Comparison of ENCODE assay signal across 9 mouse cellular contexts in the genomic region with DNA sequence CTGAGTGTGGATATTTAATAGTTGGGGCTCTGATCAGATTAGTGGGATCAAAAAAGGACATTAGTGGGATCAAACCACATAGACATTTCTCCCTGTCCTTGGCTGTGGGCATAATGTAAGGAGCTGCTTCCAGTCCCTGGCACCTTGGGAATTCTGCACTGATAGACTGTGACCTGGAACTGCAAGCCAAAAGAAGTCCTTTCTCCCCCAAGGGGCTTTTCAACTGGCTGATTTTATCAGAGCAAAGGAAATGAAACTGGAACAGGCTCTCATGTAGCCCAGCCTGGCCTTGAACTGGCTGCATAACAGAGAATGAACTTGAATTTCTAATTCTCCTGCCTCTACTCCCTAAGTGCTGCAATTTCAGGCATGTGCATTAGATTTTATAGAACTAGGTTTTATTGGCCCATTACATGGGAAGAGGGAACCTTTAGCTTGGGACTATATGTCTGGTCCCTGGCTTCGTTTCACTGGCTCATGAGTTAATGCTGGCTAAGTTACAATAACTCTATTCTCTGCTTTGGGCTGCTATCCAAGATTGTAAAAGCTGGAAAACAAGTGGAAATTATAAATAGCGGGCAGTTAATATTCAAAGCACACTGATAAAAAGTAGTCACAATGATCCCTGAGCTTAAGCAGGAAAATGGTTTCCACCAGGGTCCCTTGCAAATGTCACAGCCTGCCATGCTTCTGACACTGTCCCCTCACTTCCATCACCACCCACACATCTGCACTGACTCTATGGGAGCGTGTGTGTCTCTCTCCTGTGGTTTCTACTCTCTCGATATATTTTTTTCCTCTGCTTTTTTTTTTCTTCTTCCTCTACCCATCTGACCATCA.
DNase-seq lines count a peak whose midpoint lies in the region; ATAC-seq lines count a peak whose summit lies in the region.
"Had no signal": no experiment of that assay in that cellular context is flagged by ENCODE, and none has a peak within 500 bp of the region (broad histone marks: within the 10 kb centered on the region; RNA-seq: fewer than 3 reads in every experiment).

No protein-coding gene starts in this region.

- WGBS in forebrain, embryonic 14.5 days: 49% methylated on average over 4 of the region's 4 CpGs
- 86% methylated on average over 4 of the region's 4 CpGs for WGBS in forebrain, embryonic 10.5 days
- 59% methylated on average over 4 of the region's 4 CpGs for WGBS in intestine, embryonic 15.5 days
- WGBS in intestine, embryonic 16.5 days: 55% methylated on average over 4 of the region's 4 CpGs
- 85% methylated on average over 4 of the region's 4 CpGs for WGBS in midbrain, embryonic 14.5 days
- 82% methylated on average over 4 of the region's 4 CpGs for WGBS in midbrain, embryonic 13.5 days
- WGBS in limb, embryonic 15.5 days: 20% methylated on average over 4 of the region's 4 CpGs

- H3K9me3 ChIP-seq in forebrain, embryonic 14.5 days (replicated peaks; ENCODE audit: control insufficient read depth, low read length): no peaks in the 10 kb centered on the region
- H3K9me3 ChIP-seq in forebrain, embryonic 10.5 days: no peaks in the 10 kb centered on the region
- no peaks in the 10 kb centered on the region for H3K9me3 ChIP-seq in intestine, embryonic 15.5 days
- no peaks in the 10 kb centered on the region for H3K9me3 ChIP-seq in intestine, embryonic 16.5 days (ENCODE audit: control insufficient read depth, low read length)
- no peaks in the 10 kb centered on the region for H3K9me3 ChIP-seq in midbrain, embryonic 14.5 days (ENCODE audit: control insufficient read depth, low read length)
- no peaks in the 10 kb centered on the region for H3K9me3 ChIP-seq in midbrain, embryonic 13.5 days
- H3K9me3 ChIP-seq in limb, embryonic 15.5 days: no peaks in the 10 kb centered on the region

- DNase-seq in forebrain, embryonic 14.5 days (ENCODE audit: low spot score): peak; percentile 53
- no peak for DNase-seq in forebrain, embryonic 10.5 days (ENCODE audit: extremely low spot score, low spot score)
- DNase-seq in midbrain, embryonic 14.5 days: peak; percentile 31
- no peak for DNase-seq in liver
- DNase-seq: lung, postnatal 14 days had no signal

- no peaks in the 10 kb centered on the region for H3K36me3 ChIP-seq in forebrain, embryonic 14.5 days (ENCODE audit: control insufficient read depth, insufficient read depth, low read length)
- H3K36me3 ChIP-seq in forebrain, embryonic 10.5 days (replicated peaks): no peaks in the 10 kb centered on the region
- H3K36me3 ChIP-seq in intestine, embryonic 15.5 days: no peaks in the 10 kb centered on the region
- no peaks in the 10 kb centered on the region for H3K36me3 ChIP-seq in intestine, embryonic 16.5 days (ENCODE audit: control insufficient read depth, insufficient read depth, low read length)
- 0 out of 2 replicates have a peak, but pooled peaks cover 4% of the 10 kb centered on the region for H3K36me3 ChIP-seq in midbrain, embryonic 14.5 days (ENCODE audit: control insufficient read depth, insufficient read depth, low read length)
- H3K36me3 ChIP-seq in midbrain, embryonic 13.5 days: no peaks in the 10 kb centered on the region
- no peaks in the 10 kb centered on the region for H3K36me3 ChIP-seq in limb, embryonic 15.5 days

- no peaks in the 10 kb centered on the region for H3K27me3 ChIP-seq in forebrain, embryonic 14.5 days (replicated peaks; ENCODE audit: control insufficient read depth, insufficient read depth, low read length)
- H3K27me3 ChIP-seq in forebrain, embryonic 10.5 days (ENCODE audit: poor library complexity, severe bottlenecking): no peaks in the 10 kb centered on the region
- no peaks in the 10 kb centered on the region for H3K27me3 ChIP-seq in intestine, embryonic 15.5 days (replicated peaks)
- H3K27me3 ChIP-seq in intestine, embryonic 16.5 days (replicated peaks; ENCODE audit: control insufficient read depth, insufficient read depth, low read length): no peaks in the 10 kb centered on the region
- H3K27me3 ChIP-seq in midbrain, embryonic 14.5 days (ENCODE audit: control insufficient read depth, insufficient read depth, low read length): no peaks in the 10 kb centered on the region
- no peaks in the 10 kb centered on the region for H3K27me3 ChIP-seq in midbrain, embryonic 13.5 days
- H3K27me3 ChIP-seq in limb, embryonic 15.5 days: no peaks in the 10 kb centered on the region

- 0 out of 2 replicates have a peak, but pooled peaks have one; percentile 47 for ATAC-seq in forebrain, embryonic 14.5 days
- ATAC-seq in intestine, embryonic 15.5 days: 0 out of 2 replicates have a peak, but pooled peaks have one; percentile 39
- no peak for ATAC-seq in intestine, embryonic 16.5 days
- ATAC-seq in midbrain, embryonic 14.5 days (ENCODE audit: low FRiP score, low TSS enrichment): no peak
- no peak for ATAC-seq in midbrain, embryonic 13.5 days
- peak; percentile 69; the same call in 1 of the 2 replicates for ATAC-seq in limb, embryonic 15.5 days (ENCODE audit: insufficient number of reproducible peaks, low FRiP score, low TSS enrichment, low read depth)

- peaks cover 2% of the 10 kb centered on the region; the same call in 1 of the 2 replicates for H3K4me1 ChIP-seq in forebrain, embryonic 14.5 days (ENCODE audit: control insufficient read depth, insufficient read depth, low read length)
- H3K4me1 ChIP-seq in forebrain, embryonic 10.5 days: no peaks in the 10 kb centered on the region
- 0 out of 2 replicates have a peak, but pooled peaks cover 2% of the 10 kb centered on the region for H3K4me1 ChIP-seq in intestine, embryonic 15.5 days (replicated peaks)
- peaks cover 3% of the 10 kb centered on the region; the same call in 1 of the 2 replicates for H3K4me1 ChIP-seq in intestine, embryonic 16.5 days (ENCODE audit: control insufficient read depth, insufficient read depth, low read length)
- H3K4me1 ChIP-seq in midbrain, embryonic 14.5 days (ENCODE audit: control insufficient read depth, insufficient read depth, low read length): no peaks in the 10 kb centered on the region
- no peaks in the 10 kb centered on the region for H3K4me1 ChIP-seq in midbrain, embryonic 13.5 days (replicated peaks)
- H3K4me1 ChIP-seq in limb, embryonic 15.5 days: peaks cover 12% of the 10 kb centered on the region

- H3K4me3 ChIP-seq in forebrain, embryonic 14.5 days (ENCODE audit: low read depth, low read length): no peak overlapping the region
- H3K4me3 ChIP-seq in forebrain, embryonic 10.5 days: no peak overlapping the region
- no peak overlapping the region for H3K4me3 ChIP-seq in intestine, embryonic 15.5 days (replicated peaks)
- H3K4me3 ChIP-seq in intestine, embryonic 16.5 days (ENCODE audit: low read length): no peak overlapping the region
- no peak overlapping the region for H3K4me3 ChIP-seq in midbrain, embryonic 14.5 days (replicated peaks; ENCODE audit: low read depth, low read length)
- no peak overlapping the region for H3K4me3 ChIP-seq in midbrain, embryonic 13.5 days (replicated peaks)
- H3K4me3 ChIP-seq in limb, embryonic 15.5 days: no peak overlapping the region

- H3K4me2 ChIP-seq in forebrain, embryonic 14.5 days (ENCODE audit: low read length): no peak overlapping the region
- no peak overlapping the region for H3K4me2 ChIP-seq in intestine, embryonic 15.5 days (replicated peaks)
- no peak overlapping the region for H3K4me2 ChIP-seq in intestine, embryonic 16.5 days (ENCODE audit: low read depth, low read length)
- no peak overlapping the region for H3K4me2 ChIP-seq in midbrain, embryonic 14.5 days (ENCODE audit: low read length)
- H3K4me2 ChIP-seq in midbrain, embryonic 13.5 days (replicated peaks): no peak overlapping the region
- no peak overlapping the region for H3K4me2 ChIP-seq in limb, embryonic 15.5 days

- H3K9ac ChIP-seq in forebrain, embryonic 14.5 days (ENCODE audit: low read length): no peak overlapping the region
- no peak overlapping the region for H3K9ac ChIP-seq in intestine, embryonic 15.5 days
- no peak overlapping the region for H3K9ac ChIP-seq in intestine, embryonic 16.5 days (ENCODE audit: low read depth, low read length)
- H3K9ac ChIP-seq in midbrain, embryonic 14.5 days (replicated peaks; ENCODE audit: low read length): no peak overlapping the region
- no peak overlapping the region for H3K9ac ChIP-seq in midbrain, embryonic 13.5 days (replicated peaks)
- no peak overlapping the region for H3K9ac ChIP-seq in limb, embryonic 15.5 days

- no peak overlapping the region; the same call in 1 of the 2 replicates for H3K27ac ChIP-seq in forebrain, embryonic 14.5 days (ENCODE audit: low read depth, low read length)
- no peak overlapping the region for H3K27ac ChIP-seq in forebrain, embryonic 10.5 days
- H3K27ac ChIP-seq in intestine, embryonic 15.5 days: peak overlapping the region; percentile 44; the same call in 1 of the 2 replicates
- H3K27ac ChIP-seq in intestine, embryonic 16.5 days (ENCODE audit: low read length): no peak overlapping the region
- no peak overlapping the region for H3K27ac ChIP-seq in midbrain, embryonic 14.5 days (replicated peaks; ENCODE audit: low read depth, low read length)
- no peak overlapping the region for H3K27ac ChIP-seq in midbrain, embryonic 13.5 days
- H3K27ac ChIP-seq in limb, embryonic 15.5 days: peak overlapping the region; percentile 85

Comparison
In these comparisons a context has a peak if more than half of its experiments do, and no peak if none do; other contexts are left out.
1. ATAC-seq: peak in forebrain, embryonic 14.5 days (single experiment), intestine, embryonic 15.5 days (single experiment) and limb, embryonic 15.5 days (single experiment); none in intestine, embryonic 16.5 days (single experiment), midbrain, embryonic 14.5 days (single experiment) and midbrain, embryonic 13.5 days (single experiment).
2. DNase-seq: peak in forebrain, embryonic 14.5 days (single experiment) and midbrain, embryonic 14.5 days (single experiment); none in forebrain, embryonic 10.5 days (single experiment) and liver (single experiment).
3. H3K27ac ChIP-seq: peak in intestine, embryonic 15.5 days (single experiment) and limb, embryonic 15.5 days (single experiment); none in forebrain, embryonic 14.5 days (single experiment), forebrain, embryonic 10.5 days (single experiment), intestine, embryonic 16.5 days (single experiment), midbrain, embryonic 14.5 days (single experiment) and midbrain, embryonic 13.5 days (single experiment).